Mouse (Mus musculus) spleen, adult 2 months (tissue): ENCODE data around the gene Naglu. TPM values are rescaled to one million over a fixed set of nuclear protein-coding genes. Genes with fewer than 3 reads are reported as not detected.

Experiments
- DNase-seq, 2 experiments: peaks; one replicate each; pipeline versions ENCODE4 v3.0.0 to v3.0.0-alpha.2; 2012 to 2021; ENCODE audit warnings: low spot score in 2 of 2, low read depth in 1 of 2
- H3K27ac ChIP-seq: fragments of 200-500 bp; 2 replicates; pipeline ENCODE4 v1.5.1; 2012; ENCODE audit warnings: low read length, inconsistent platforms; ENCODE audit not compliant: insufficient read depth
- H3K27me3 ChIP-seq: fragments of 200-500 bp; 2 replicates; pipeline ENCODE4 v1.6.1; 2012; ENCODE audit warnings: mild to moderate bottlenecking, moderate library complexity, low read length, inconsistent platforms; ENCODE audit not compliant: control insufficient read depth, insufficient read depth
- H3K36me3 ChIP-seq: fragments of 200-500 bp; 2 replicates; pipeline ENCODE4 v1.6.1; 2012; ENCODE audit warnings: mild to moderate bottlenecking, low read length, inconsistent platforms; ENCODE audit not compliant: control insufficient read depth, insufficient read depth
- H3K4me1 ChIP-seq: fragments of 200-500 bp; 2 replicates; pipeline ENCODE4 v1.6.1; 2011; ENCODE audit warnings: inconsistent platforms; ENCODE audit not compliant: control insufficient read depth, insufficient read depth, insufficient read length
- H3K4me3 ChIP-seq: fragments of 200-500 bp; 2 replicates; pipeline ENCODE4 v1.5.1; 2011; ENCODE audit warnings: mild to moderate bottlenecking, inconsistent platforms; ENCODE audit not compliant: insufficient read depth, insufficient read length; ENCODE audit errors: extremely low read depth
- CTCF ChIP-seq: fragments of 200-500 bp; IDR thresholded peaks from 2 replicates; pipeline ENCODE4 v1.5.1; 2011; ENCODE audit warnings: mild to moderate bottlenecking, inconsistent platforms; ENCODE audit not compliant: insufficient read depth, insufficient read length, insufficient replicate concordance; ENCODE audit errors: extremely low read depth
- POLR2A ChIP-seq: fragments of 200-500 bp; IDR thresholded peaks from 2 replicates; pipeline ENCODE4 v1.6.1; 2011; ENCODE audit warnings: low read depth, low read length, inconsistent platforms
- WGBS: fragments of 180-500 bp; shearing (Covaris S2); methylation state at CpG from one replicate; pipeline ENCODE4 v1.1.7; 2018; 5-methylcytosine and 5-hydroxymethylcytosine counted together
- polyA plus RNA-seq: library from polyadenylated mRNA; depleted of rRNA; stranded (reverse); fragments of >200 nt; gene quantifications from 2 replicates; pipeline ENCODE4 v1.2.3, GENCODE M21; 2012

Naglu gene
- polyA plus RNA-seq, 1 experiment: 28.6 TPM

DNA sequence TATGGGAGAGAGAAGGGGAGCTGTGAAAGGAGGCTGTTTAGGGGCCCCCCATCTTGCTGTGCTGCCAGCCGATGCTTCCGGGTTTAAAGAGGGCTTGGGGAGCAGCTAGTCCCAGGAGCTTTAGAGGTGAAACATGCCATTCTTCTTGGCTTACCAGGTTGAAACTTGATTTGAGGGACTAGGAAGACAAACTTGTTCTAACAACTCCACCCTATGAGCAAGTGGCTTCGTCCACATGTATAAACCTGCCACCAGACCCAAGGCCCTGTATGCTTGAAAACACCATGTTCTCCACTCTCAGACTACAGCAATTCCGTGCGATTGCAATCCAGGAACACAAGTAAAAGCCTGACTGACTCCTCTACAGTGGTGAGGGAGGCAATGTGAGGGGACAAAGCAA, 33.2 kb downstream of the Naglu start:
- DNase-seq: no peak
- TF ChIP-seq POLR2A (no peak), CTCF (no peak)

DNA sequence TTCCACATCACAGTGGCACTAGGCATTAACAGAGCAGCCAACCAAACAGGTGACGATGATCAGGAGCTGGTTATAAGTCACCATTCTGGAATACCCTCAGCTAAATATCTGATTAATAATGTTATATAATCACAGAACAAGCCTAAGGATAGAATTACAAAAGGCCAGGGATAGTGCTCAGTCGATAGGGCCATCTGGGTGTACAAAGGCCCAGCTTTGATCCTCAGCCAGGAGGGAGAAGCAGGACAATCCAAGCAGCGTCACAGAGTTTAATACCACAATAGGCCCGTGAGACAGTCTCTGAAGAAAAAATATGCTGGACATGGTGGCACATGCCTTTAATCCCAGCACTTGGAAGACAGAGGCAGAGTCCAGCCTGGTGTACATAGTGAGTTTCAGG, 39.5 kb downstream of the Naglu start:
- no peak overlapping the region for H3K4me3 ChIP-seq
- H3K27ac ChIP-seq: no peak overlapping the region
- TF ChIP-seq POLR2A (no peak), CTCF (no peak)
- H3K27me3 ChIP-seq: no peaks in the 10 kb centered on the region
- peaks cover 10% of the 10 kb centered on the region for H3K36me3 ChIP-seq
- no peak for DNase-seq
- WGBS: 88% methylated on average over 4 of the region's 4 CpGs
- H3K4me1 ChIP-seq: no peaks in the 10 kb centered on the region; the same call in 1 of the 2 replicates

More for the DNA sequence above, 33.2 kb downstream of the Naglu start:
- Histone ChIP-seq H3K27ac (no peak overlapping the region), H3K36me3 (peaks cover 54% of the 10 kb centered on the region), H3K4me3 (no peak overlapping the region), H3K4me1 (no peaks in the 10 kb centered on the region), H3K27me3 (no peaks in the 10 kb centered on the region)
- WGBS: 92% methylated on average over 5 of the region's 5 CpGs

DNA sequence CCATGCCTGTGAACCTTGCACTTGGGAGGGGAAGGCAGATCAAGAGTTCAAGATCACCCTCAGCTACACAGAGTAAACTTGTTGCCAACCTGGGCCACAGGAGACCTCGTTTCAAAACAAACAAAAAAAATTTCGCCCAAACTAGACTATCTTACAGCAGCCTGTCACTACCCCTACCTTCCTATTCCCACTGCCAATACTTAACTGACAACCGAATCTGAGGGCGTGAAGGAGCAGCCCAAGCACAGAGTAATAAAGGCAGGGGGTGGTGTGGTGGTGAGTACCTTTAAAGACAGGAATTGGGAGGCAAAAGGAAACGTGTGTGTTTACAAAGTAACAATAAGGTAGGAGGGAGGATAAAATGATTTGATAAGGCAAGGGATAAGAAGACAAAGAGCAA, 40.9 kb downstream of the Naglu start:
- Histone ChIP-seq H3K36me3 (peaks cover 5% of the 10 kb centered on the region), H3K27ac (no peak overlapping the region), H3K4me3 (no peak overlapping the region), H3K27me3 (no peaks in the 10 kb centered on the region), H3K4me1 (peaks cover 5% of the 10 kb centered on the region; the same call in 1 of the 2 replicates)
- TF ChIP-seq POLR2A (no peak), CTCF (no peak)
- 84% methylated on average over 5 of the region's 5 CpGs for WGBS
- no peak for DNase-seq

DNA sequence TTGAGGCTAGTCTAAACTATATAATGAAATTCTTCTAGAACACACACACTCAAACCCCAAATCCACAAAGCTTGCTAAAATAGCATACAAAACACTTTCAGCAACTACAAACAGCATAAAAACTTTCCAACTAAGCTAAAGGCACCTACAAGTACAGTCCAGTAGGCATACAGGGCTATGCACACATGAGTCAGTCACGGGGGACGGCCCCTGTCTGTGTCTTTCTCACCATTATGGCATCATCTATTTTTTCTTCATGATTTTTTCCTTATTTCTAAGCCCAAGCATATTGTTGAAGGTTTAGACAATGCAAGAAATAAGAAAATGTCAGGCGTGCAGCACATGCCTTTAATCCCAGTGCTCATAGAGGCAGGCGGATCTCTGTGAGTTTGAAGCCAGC, 41.4 kb downstream of the Naglu start:
- H3K4me1 ChIP-seq: peaks cover 10% of the 10 kb centered on the region; the same call in 1 of the 2 replicates
- no peak overlapping the region for H3K4me3 ChIP-seq
- WGBS: 91% methylated on average over 4 of the region's 4 CpGs
- no peaks in the 10 kb centered on the region for H3K27me3 ChIP-seq
- H3K27ac ChIP-seq: no peak overlapping the region
- DNase-seq: no peak
- H3K36me3 ChIP-seq: peaks cover 3% of the 10 kb centered on the region
- TF ChIP-seq CTCF: no peak
- TF ChIP-seq POLR2A: no peak

DNA sequence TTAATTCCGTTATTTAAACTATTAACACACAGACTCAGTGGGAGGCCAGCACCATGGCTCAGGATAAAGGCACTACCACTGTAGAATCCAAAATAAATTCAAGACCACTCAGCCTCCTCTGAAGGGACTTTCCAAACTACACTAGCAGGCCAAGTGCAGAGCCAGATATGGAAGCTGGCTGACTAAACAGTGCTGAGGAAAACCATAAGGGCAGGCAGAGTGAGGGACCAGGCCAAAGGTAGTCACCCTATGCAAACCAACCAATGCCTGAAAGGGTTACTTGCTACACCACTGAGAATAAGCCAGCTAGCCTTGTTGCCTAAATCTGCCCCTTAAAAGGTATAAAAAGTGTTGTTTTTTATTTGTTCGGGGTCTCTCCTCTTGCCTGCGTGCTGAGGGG, 42.4 kb downstream of the Naglu start:
- 96% methylated on average over 3 of the region's 3 CpGs for WGBS
- TF ChIP-seq CTCF (no peak), POLR2A (no peak)
- peaks cover 14% of the 10 kb centered on the region for H3K4me1 ChIP-seq
- no peak overlapping the region for H3K27ac ChIP-seq
- H3K4me3 ChIP-seq: no peak overlapping the region
- DNase-seq: no peak
- no peaks in the 10 kb centered on the region for H3K27me3 ChIP-seq
- peaks cover 2% of the 10 kb centered on the region for H3K36me3 ChIP-seq

DNA sequence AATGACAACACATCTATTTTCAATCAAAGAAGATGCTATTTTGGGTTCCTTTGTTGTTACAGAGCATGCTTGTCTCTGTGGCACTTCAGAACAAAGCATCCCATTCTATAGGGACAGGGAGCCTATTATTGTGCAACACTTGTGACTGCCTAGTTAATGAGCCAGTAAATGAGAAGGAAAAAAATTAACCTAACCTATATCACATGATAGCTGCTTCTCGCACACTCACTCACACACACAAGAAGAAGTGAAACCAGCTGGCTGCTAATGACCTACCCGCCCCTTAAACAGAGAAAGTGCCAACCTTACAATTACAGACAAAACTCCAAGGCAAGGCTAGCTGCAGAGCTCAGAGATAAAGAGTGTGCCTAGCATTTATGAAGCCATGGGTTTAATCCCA, 45.8 kb downstream of the Naglu start:
- no peak for TF ChIP-seq CTCF
- no peak for TF ChIP-seq POLR2A

DNA sequence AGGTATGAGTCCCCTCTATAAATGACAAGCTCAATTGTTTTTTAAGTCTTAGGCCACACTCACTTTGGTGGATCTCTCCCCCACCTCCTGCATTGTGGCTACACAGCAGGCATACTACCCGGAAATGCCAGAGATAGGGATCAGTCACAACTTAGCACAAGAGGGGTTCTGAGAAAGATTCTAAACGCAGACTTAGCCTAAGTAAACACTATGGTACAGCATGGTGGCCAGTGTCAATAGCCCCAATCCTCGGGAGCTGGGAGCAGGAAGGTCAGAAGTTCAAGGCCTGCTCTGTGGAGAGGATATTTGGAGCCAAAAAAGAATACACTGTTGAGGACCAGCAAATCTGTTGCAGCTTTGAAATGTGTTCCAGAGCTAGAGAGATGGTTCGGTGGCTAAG, 48.3 kb downstream of the Naglu start:
- 36% methylated on average over 4 of the region's 4 CpGs for WGBS
- peak overlapping the region; percentile 28; the same call in 1 of the 2 replicates for H3K4me3 ChIP-seq

More for the DNA sequence above, 45.8 kb downstream of the Naglu start:
- Histone ChIP-seq H3K4me1 (peaks cover 21% of the 10 kb centered on the region), H3K27me3 (no peaks in the 10 kb centered on the region), H3K4me3 (no peak overlapping the region), H3K27ac (no peak overlapping the region), H3K36me3 (peaks cover 2% of the 10 kb centered on the region)
- 36% methylated on average over 2 of the region's 2 CpGs for WGBS
- peak; percentile 35 to 65 for DNase-seq

More for the DNA sequence above, 48.3 kb downstream of the Naglu start:
- H3K27ac ChIP-seq: no peak overlapping the region
- H3K27me3 ChIP-seq: no peaks in the 10 kb centered on the region
- peaks cover 21% of the 10 kb centered on the region for H3K4me1 ChIP-seq
- peaks cover 2% of the 10 kb centered on the region for H3K36me3 ChIP-seq
- no peak for TF ChIP-seq POLR2A
- no peak for DNase-seq
